Mouse (Mus musculus) CH12.LX (cell line): ENCODE data around the gene B3galt5. TPM values are rescaled to one million over a fixed set of nuclear protein-coding genes. Genes with fewer than 3 reads are reported as not detected.
A peak's percentile ranks its signal among the peaks of the same experiment; 100 is the strongest.

ENCODE experiments used
- DNase-seq: peaks from one replicate; pipeline ENCODE4 v3.0.0-alpha.2; 2013; ENCODE audit errors: extremely low read depth
- H3K27ac ChIP-seq: 2 replicates; pipeline ENCODE4 v1.5.1; 2012; ENCODE audit warnings: low read depth, mild to moderate bottlenecking, control low read depth, moderate library complexity; ENCODE audit not compliant: insufficient read depth
- H3K27me3 ChIP-seq: replicated peaks from 2 replicates; pipeline ENCODE3; 2012; ENCODE audit warnings: inconsistent platforms
- H3K36me3 ChIP-seq, 2 experiments: replicated peaks in 1 of 2; 2 replicates each; pipeline versions ENCODE3 to v1.6.1; 2012; ENCODE audit warnings: inconsistent platforms in 1 of 2, low read length in 1 of 2, mild to moderate bottlenecking in 1 of 2, mixed read lengths in 1 of 2, moderate library complexity in 1 of 2; ENCODE audit not compliant: control insufficient read depth in 1 of 2, insufficient read depth in 1 of 2
- H3K4me1 ChIP-seq, 2 experiments: 2 replicates each; pipeline ENCODE4 v1.6.1; 2012; ENCODE audit warnings: inconsistent platforms in 1 of 2, moderate library complexity in 1 of 2; ENCODE audit not compliant: insufficient read depth in 2 of 2, control insufficient read depth in 1 of 2
- H3K4me2 ChIP-seq: 2 replicates; pipeline ENCODE4 v1.6.1; 2012; ENCODE audit warnings: low read depth, mild to moderate bottlenecking, control low read depth; ENCODE audit not compliant: poor library complexity, insufficient read depth, severe bottlenecking
- H3K4me3 ChIP-seq, 3 experiments: fragments of 150-350 bp in 1 of 3; sonication (generic) in 1 of 3; replicated peaks in 1 of 3; 2 replicates each; pipeline versions ENCODE3 to v1.5.1; 2011 to 2012; ENCODE audit warnings: low read depth in 2 of 3, low read length in 2 of 3, mild to moderate bottlenecking in 2 of 3, moderate library complexity in 2 of 3, control low read depth in 1 of 3, improper control_type of control experiment in 1 of 3, inconsistent platforms in 1 of 3, mixed read lengths in 1 of 3; ENCODE audit not compliant: poor library complexity in 1 of 3
- H3K79me2 ChIP-seq: replicated peaks from 2 replicates; pipeline ENCODE4 v1.6.1; 2012; ENCODE audit warnings: mild to moderate bottlenecking, moderate library complexity; ENCODE audit not compliant: control insufficient read depth, poor library complexity, insufficient read depth, severe bottlenecking; ENCODE audit errors: extremely low read depth
- H3K9ac ChIP-seq: 2 replicates; pipeline ENCODE4 v1.6.1; 2012; ENCODE audit warnings: low read depth, mild to moderate bottlenecking, control low read depth, moderate library complexity; ENCODE audit not compliant: insufficient read depth
- H3K9me3 ChIP-seq: replicated peaks from 2 replicates; pipeline ENCODE3; 2012; ENCODE audit warnings: low read length, inconsistent platforms, mixed read lengths
- BHLHE40 ChIP-seq: IDR thresholded peaks from 2 replicates; pipeline ENCODE4 v1.6.1; 2011; ENCODE audit warnings: mild to moderate bottlenecking, low read depth, low read length, improper control_type of control experiment
- CTCF ChIP-seq, 2 experiments: IDR thresholded peaks in 1 of 2; conservative IDR thresholded peaks in 1 of 2; 2 replicates each; pipeline ENCODE4 v1.5.1; 2011 to 2012; ENCODE audit warnings: low read depth in 2 of 2, low read length in 2 of 2, improper control_type of control experiment in 1 of 2, inconsistent platforms in 1 of 2, mild to moderate bottlenecking in 1 of 2, moderate library complexity in 1 of 2
- E2F4 ChIP-seq: IDR thresholded peaks from 2 replicates; pipeline ENCODE4 v1.6.1; 2011; ENCODE audit warnings: low read depth, low read length, improper control_type of control experiment; ENCODE audit not compliant: insufficient replicate concordance
- EP300 ChIP-seq: IDR thresholded peaks from 2 replicates; pipeline ENCODE4 v1.6.1; 2011; ENCODE audit warnings: low read length, improper control_type of control experiment
- HCFC1 ChIP-seq: IDR thresholded peaks from 2 replicates; pipeline ENCODE4 v1.6.1; 2012; ENCODE audit warnings: low read depth, mild to moderate bottlenecking, inconsistent platforms, low read length, improper control_type of control experiment
- IRF4 ChIP-seq: IDR thresholded peaks from 2 replicates; pipeline ENCODE4 v1.6.1; 2014; ENCODE audit warnings: low read depth, mild to moderate bottlenecking, inconsistent platforms, low read length, improper control_type of control experiment
- JUN ChIP-seq: IDR thresholded peaks from 2 replicates; pipeline ENCODE4 v1.6.1; 2011; ENCODE audit warnings: low read depth, mild to moderate bottlenecking, low read length, improper control_type of control experiment, moderate library complexity; ENCODE audit not compliant: insufficient read depth
- JUND ChIP-seq: conservative IDR thresholded peaks from 2 replicates; pipeline ENCODE4 v1.6.1; 2011; ENCODE audit warnings: low read depth, low read length, improper control_type of control experiment
- KAT2A ChIP-seq: IDR thresholded peaks from 2 replicates; pipeline ENCODE4 v1.6.1; 2012; ENCODE audit warnings: low read length, improper control_type of control experiment, inconsistent platforms; ENCODE audit not compliant: insufficient replicate concordance
- MAX ChIP-seq: IDR thresholded peaks from 2 replicates; pipeline ENCODE4 v1.6.1; 2011; ENCODE audit warnings: low read length, improper control_type of control experiment
- MAZ ChIP-seq: IDR thresholded peaks from 2 replicates; pipeline ENCODE4 v1.6.1; 2012; ENCODE audit warnings: low read depth, mild to moderate bottlenecking, inconsistent platforms, low read length, improper control_type of control experiment, moderate library complexity
- MEF2A ChIP-seq: IDR thresholded peaks from 2 replicates; pipeline ENCODE4 v1.6.1; 2014; ENCODE audit warnings: low read depth, mild to moderate bottlenecking, inconsistent platforms, low read length, improper control_type of control experiment, borderline replicate concordance
- MXI1 ChIP-seq: IDR thresholded peaks from 2 replicates; pipeline ENCODE4 v1.6.1; 2011; ENCODE audit warnings: mild to moderate bottlenecking, low read depth, low read length, improper control_type of control experiment
- MYC ChIP-seq: IDR thresholded peaks from 2 replicates; pipeline ENCODE4 v1.6.1; 2011; ENCODE audit warnings: low read depth, mild to moderate bottlenecking, improper control_type of control experiment, low read length
- NELFE ChIP-seq: IDR thresholded peaks from 2 replicates; pipeline ENCODE4 v1.6.1; 2011; ENCODE audit warnings: low read depth, low read length, improper control_type of control experiment
- NRF1 ChIP-seq: IDR thresholded peaks from 2 replicates; pipeline ENCODE4 v1.6.1; 2014; ENCODE audit warnings: low read depth, mild to moderate bottlenecking, inconsistent platforms, low read length, improper control_type of control experiment, moderate library complexity
- POLR2AphosphoS2 ChIP-seq: IDR thresholded peaks from 2 replicates; pipeline ENCODE4 v1.6.1; 2011; ENCODE audit warnings: low read depth, low read length, improper control_type of control experiment
- RAD21 ChIP-seq: IDR thresholded peaks from 2 replicates; pipeline ENCODE4 v1.6.1; 2011; ENCODE audit warnings: low read depth, mild to moderate bottlenecking, low read length, improper control_type of control experiment, moderate library complexity
- RCOR1 ChIP-seq: conservative IDR thresholded peaks from 2 replicates; pipeline ENCODE4 v1.6.1; 2012; ENCODE audit warnings: low read depth, mild to moderate bottlenecking, inconsistent platforms, low read length, improper control_type of control experiment
- SIN3A ChIP-seq: IDR thresholded peaks from 2 replicates; pipeline ENCODE4 v1.6.1; 2012; ENCODE audit warnings: low read length, improper control_type of control experiment, inconsistent platforms
- SMC3 ChIP-seq: IDR thresholded peaks from 2 replicates; pipeline ENCODE4 v1.6.1; 2011; ENCODE audit warnings: low read depth, low read length, improper control_type of control experiment
- TBP ChIP-seq: conservative IDR thresholded peaks from 2 replicates; pipeline ENCODE4 v1.6.1; 2011; ENCODE audit warnings: low read depth, low read length, improper control_type of control experiment
- TCF12 ChIP-seq: IDR thresholded peaks from 2 replicates; pipeline ENCODE4 v1.6.1; 2014; ENCODE audit warnings: low read depth, mild to moderate bottlenecking, inconsistent platforms, low read length, improper control_type of control experiment
- UBTF ChIP-seq: IDR thresholded peaks from 2 replicates; pipeline ENCODE4 v1.6.1; 2012; ENCODE audit warnings: low read depth, mild to moderate bottlenecking, inconsistent platforms, low read length, improper control_type of control experiment, moderate library complexity
- USF2 ChIP-seq: conservative IDR thresholded peaks from 2 replicates; pipeline ENCODE4 v1.6.1; 2011; ENCODE audit warnings: low read depth, low read length, improper control_type of control experiment
- ZC3H11A ChIP-seq: IDR thresholded peaks from 2 replicates; pipeline ENCODE4 v1.6.1; 2012; ENCODE audit warnings: low read depth, mild to moderate bottlenecking, inconsistent platforms, low read length, improper control_type of control experiment
- ZKSCAN1 ChIP-seq: IDR thresholded peaks from 2 replicates; pipeline ENCODE4 v1.6.1; 2012; ENCODE audit warnings: low read depth, inconsistent platforms, low read length, improper control_type of control experiment, borderline replicate concordance
- ZNF384 ChIP-seq: IDR thresholded peaks from 2 replicates; pipeline ENCODE4 v1.6.1; 2012; ENCODE audit warnings: low read depth, low read length, improper control_type of control experiment, inconsistent platforms
- dilution Hi-C: fragments of 300-500 bp; cut with MboI; formaldehyde crosslinking; loops from 2 replicates; pipeline ENCODE4 v1.14.3; 2020; ENCODE audit warnings: low sequenced_read_pairs; ENCODE audit not compliant: extremely low pct_unique_long_range_greater_than_20kb, extremely low pct_ligation_motif_present
- in situ Hi-C: fragments of 300-500 bp; cut with MboI; formaldehyde crosslinking; loops from 3 replicates; pipeline ENCODE4 v1.14.3; 2019; ENCODE audit warnings: low sequenced_read_pairs, low pct_ligation_motif_present, low pct_unique_long_range_greater_than_20kb, mixed read lengths
- polyA plus RNA-seq: library from polyadenylated mRNA; unstranded; fragments of >175 nt; gene quantifications from 2 replicates; pipeline ENCODE4 v1.2.1, GENCODE M21; 2012; ENCODE audit warnings: low read depth; ENCODE audit not compliant: insufficient read length
- total RNA-seq, 2 experiments: library from RNA; depleted of rRNA; stranded (reverse); fragments of 300-350 nt in 1 of 2; fragments of >200 nt in 1 of 2; gene quantifications; 2 replicates each; pipeline ENCODE4 v1.2.3; 2012 to 2014

B3galt5 gene
- total and polyA plus RNA-seq, 3 experiments = 0.04 to 0.87 (median 0.23) TPM

GRCm38 (mm10) chr16:96292530-96293173 is 57.1 kb downstream of the B3galt5 start:
- TF ChIP-seq E2F4 (no peak), IRF4 (0 out of 2 replicates have a peak, but pooled peaks have one; percentile 24), MXI1 (peak; percentile 35; the same call in 1 of the 2 replicates), MAX (peak; percentile 61; the same call in 1 of the 2 replicates), TBP (0 out of 2 replicates have a peak, but pooled peaks have one; percentile 20), SMC3 (no peak), BHLHE40 (peak; percentile 74), MAZ (0 out of 2 replicates have a peak, but pooled peaks have one; percentile 42), MYC (0 out of 2 replicates have a peak, but pooled peaks have one; percentile 17), RAD21 (no peak), NELFE (no peak)
- peaks cover 4 to 23% of the 10 kb centered on the region in 2 experiments; a peak in 3 of 4 replicates for H3K4me1 ChIP-seq
- in situ Hi-C loops (no loop called here), dilution Hi-C loops (no loop called here)
- H3K9me3 ChIP-seq = no peaks in the 10 kb centered on the region
- peak overlapping the region; percentile 85 for H3K4me2 ChIP-seq
- no peaks in the 10 kb centered on the region for H3K36me3 ChIP-seq
- DNase-seq = peak; percentile 58
- H3K9ac ChIP-seq = no peak overlapping the region
- H3K27me3 ChIP-seq = no peaks in the 10 kb centered on the region
- H3K27ac ChIP-seq = no peak overlapping the region
- no peaks in the 10 kb centered on the region for H3K79me2 ChIP-seq
- H3K4me3 ChIP-seq = peak overlapping the region; percentile 11 to 30 (median 17)

DNA sequence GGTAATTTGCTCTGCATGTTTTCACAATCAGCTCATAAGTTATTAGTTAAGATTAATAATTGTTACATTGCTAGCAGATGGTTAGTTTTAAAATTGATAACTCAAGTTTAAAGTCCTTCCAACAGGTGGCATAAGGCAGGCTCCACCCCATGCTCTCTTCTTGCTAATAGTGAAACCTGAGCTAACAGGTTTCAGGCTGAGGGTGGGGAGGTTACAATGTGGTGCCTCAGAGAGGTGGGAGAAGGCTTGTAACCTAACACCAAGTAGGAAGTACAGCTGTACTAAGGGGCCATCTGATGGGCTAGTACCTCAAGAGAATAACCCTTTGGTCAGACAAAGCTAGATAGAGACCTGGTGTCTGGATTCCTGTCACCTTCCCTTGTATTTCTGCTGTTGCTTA is 62.5 kb downstream of the B3galt5 start:
- DNase-seq = peak; percentile 68
- H3K4me1 ChIP-seq = peaks cover 12 to 33% of the 10 kb centered on the region in 2 experiments
- H3K27ac ChIP-seq = no peak overlapping the region
- H3K36me3 ChIP-seq = no peaks in the 10 kb centered on the region
- H3K9ac ChIP-seq = no peak overlapping the region
- in situ Hi-C loops (no loop called here), dilution Hi-C loops (no loop called here)
- H3K27me3 ChIP-seq = no peaks in the 10 kb centered on the region
- H3K79me2 ChIP-seq = no peaks in the 10 kb centered on the region
- no peak overlapping the region for H3K4me3 ChIP-seq
- H3K4me2 ChIP-seq = peak overlapping the region; percentile 4; the same call in 1 of the 2 replicates
- H3K9me3 ChIP-seq = peaks cover 3% of the 10 kb centered on the region
- TF ChIP-seq RAD21 (no peak; the same call in none of the 2 replicates), E2F4 (no peak), SMC3 (no peak), RCOR1 (0 out of 2 replicates have a peak, but pooled peaks have one; percentile 51), NRF1 (no peak), BHLHE40 (no peak), NELFE (no peak), TCF12 (peak; percentile 71), JUND (0 out of 2 replicates have a peak, but pooled peaks have one; percentile 54), EP300 (peak; percentile 79), UBTF (no peak), MEF2A (no peak), CTCF (conservative IDR thresholded peaks at IDR 0.05 in 1 of 2, IDR thresholded peaks at IDR 0.05 in 1 of 2; ENCODE audit: low read depth in 2 of 2, low read length in 2 of 2) (peak in 1 of 2 experiments; percentile 25; a peak in 1 of 4 replicates), MAZ (peak; percentile 73; the same call in 1 of the 2 replicates), ZC3H11A (no peak), JUN (no peak), MYC (peak; percentile 68; the same call in 1 of the 2 replicates), POLR2AphosphoS2 (no peak), SIN3A (no peak), MXI1 (no peak), KAT2A (no peak), ZNF384 (no peak), ZKSCAN1 (no peak), IRF4 (peak; percentile 84), HCFC1 (no peak), USF2 (no peak), TBP (no peak)
